Mouse (Mus musculus) heart, adult 2 months (tissue): Measurements from ENCODE around the gene Chchd3. TPM values are rescaled to one million over a fixed set of nuclear protein-coding genes. Genes with fewer than 3 reads are reported as not detected.

ENCODE experiments used
- DNase-seq, 2 experiments: peaks; one replicate each; pipeline ENCODE4 v3.0.0; 2021
- H3K27ac ChIP-seq: fragments of 200-600 bp; 2 replicates; pipeline ENCODE4 v1.8.1; 2022
- H3K27me3 ChIP-seq: fragments of 200-500 bp; 2 replicates; pipeline ENCODE4 v1.6.1; 2012; ENCODE audit warnings: mild to moderate bottlenecking, low read length, inconsistent platforms, mixed read lengths; ENCODE audit not compliant: control insufficient read depth, insufficient read depth
- H3K36me3 ChIP-seq: fragments of 200-500 bp; 2 replicates; pipeline ENCODE4 v1.6.1; 2012; ENCODE audit warnings: low read length, inconsistent platforms; ENCODE audit not compliant: control insufficient read depth, insufficient read depth
- H3K4me1 ChIP-seq: fragments of 200-500 bp; 2 replicates; pipeline ENCODE4 v1.6.1; 2011; ENCODE audit warnings: low read length; ENCODE audit not compliant: control insufficient read depth, insufficient read depth
- H3K4me3 ChIP-seq: fragments of 200-600 bp; 2 replicates; pipeline ENCODE4 v1.8.1; 2022
- H3K79me2 ChIP-seq: fragments of 200-500 bp; replicated peaks from 2 replicates; pipeline ENCODE4 v1.6.1; 2012; ENCODE audit warnings: mild to moderate bottlenecking, inconsistent platforms, low read length, moderate library complexity, mixed read lengths; ENCODE audit not compliant: control insufficient read depth, insufficient read depth
- H3K9ac ChIP-seq: fragments of 200-500 bp; 2 replicates; pipeline ENCODE4 v1.6.1; 2012; ENCODE audit warnings: low read depth, mild to moderate bottlenecking, control low read depth, inconsistent platforms, low read length, mixed read lengths
- CTCF ChIP-seq: fragments of 200-600 bp; IDR thresholded peaks from 2 replicates; pipeline ENCODE4 v1.8.1; 2022; ENCODE audit warnings: antibody characterized with exemption, mild to moderate bottlenecking, moderate library complexity
- EP300 ChIP-seq: fragments of 200-500 bp; IDR thresholded peaks from 2 replicates; pipeline ENCODE4 v1.6.1; 2011; ENCODE audit warnings: low read depth, low read length, control low read depth; ENCODE audit not compliant: insufficient read depth
- POLR2A ChIP-seq: fragments of 200-500 bp; IDR thresholded peaks from 2 replicates; pipeline ENCODE4 v1.6.1; 2011; ENCODE audit warnings: mild to moderate bottlenecking, low read depth, low read length, control low read depth; ENCODE audit not compliant: insufficient read depth
- WGBS: fragments of 180-500 bp; shearing (Covaris S2); methylation state at CpG from one replicate; pipeline ENCODE4 v1.1.7; 2018; 5-methylcytosine and 5-hydroxymethylcytosine counted together
- intact Hi-C: fragments of 180-260 bp; cut with DNase I; formaldehyde crosslinking; loops from one replicate; pipeline ENCODE4 v1.15.1; 2025
- polyA plus RNA-seq: library from polyadenylated mRNA; depleted of rRNA; stranded (reverse); fragments of >200 nt; gene quantifications from 2 replicates; pipeline ENCODE4 v1.2.3, GENCODE M21; 2012
- total RNA-seq, 2 experiments: library from RNA; stranded (reverse); gene quantifications; 2 replicates each; pipeline ENCODE4 v1.2.3; 2021

Gene Chchd3
- total and polyA plus RNA-seq, 3 experiments: 195 to 621 (median 490) TPM

- DNase-seq: no peak
- intact Hi-C loops: no loop called here
- no peak overlapping the region for H3K4me3 ChIP-seq
These were observed 27.5 kb downstream of the Chchd3 start for GRCm38 (mm10) chr6:33032543-33032942.

GRCm38 (mm10) chr6:33031631-33032030 lies 28.4 kb downstream of the Chchd3 start:
- Histone ChIP-seq H3K36me3 (peaks cover 16% of the 10 kb centered on the region), H3K4me3 (no peak overlapping the region), H3K27me3 (no peaks in the 10 kb centered on the region), H3K79me2 (no peaks in the 10 kb centered on the region; the same call in 1 of the 2 replicates), H3K4me1 (peaks cover 7% of the 10 kb centered on the region), H3K27ac (no peak overlapping the region), H3K9ac (no peak overlapping the region)
- DNase-seq: no peak
- no peak for TF ChIP-seq POLR2A
- no peak for TF ChIP-seq CTCF
- TF ChIP-seq EP300: no peak
- WGBS: 39% methylated on average over 2 of the region's 2 CpGs
- intact Hi-C loops: no loop called here

More at GRCm38 (mm10) chr6:33032543-33032942, 27.5 kb downstream of the Chchd3 start:
- TF ChIP-seq POLR2A (no peak), CTCF (no peak), EP300 (no peak)
- Histone ChIP-seq H3K9ac (no peak overlapping the region), H3K27ac (no peak overlapping the region), H3K27me3 (no peaks in the 10 kb centered on the region), H3K36me3 (peaks cover 17% of the 10 kb centered on the region), H3K4me1 (peaks cover 5% of the 10 kb centered on the region), H3K79me2 (no peaks in the 10 kb centered on the region; the same call in 1 of the 2 replicates)
- 96% methylated on average over 1 of the region's 1 CpGs for whole genome bisulfite sequencing

GRCm38 (mm10) chr6:33028296-33028695 lies 31.8 kb downstream of the Chchd3 start:
- whole genome bisulfite sequencing: 85% methylated on average over 6 of the region's 6 CpGs
- H3K27me3 ChIP-seq: no peaks in the 10 kb centered on the region
- H3K27ac ChIP-seq: no peak overlapping the region
- H3K4me1 ChIP-seq: peaks cover 7% of the 10 kb centered on the region
- H3K36me3 ChIP-seq: peaks cover 7% of the 10 kb centered on the region
- no peaks in the 10 kb centered on the region; the same call in 1 of the 2 replicates for H3K79me2 ChIP-seq
- intact Hi-C loops: no loop called here
- DNase-seq: no peak
- H3K9ac ChIP-seq: no peak overlapping the region
- TF ChIP-seq POLR2A (no peak), EP300 (no peak)
- no peak overlapping the region for H3K4me3 ChIP-seq

GRCm38 (mm10) chr6:33025041-33025440 lies 35.0 kb downstream of the Chchd3 start:
- 96% methylated on average over 2 of the region's 2 CpGs for WGBS
- H3K9ac ChIP-seq: no peak overlapping the region
- H3K79me2 ChIP-seq: no peaks in the 10 kb centered on the region; the same call in 1 of the 2 replicates

GRCm38 (mm10) chr6:33004607-33005006 lies 55.5 kb downstream of the Chchd3 start:
- Histone ChIP-seq H3K27ac (no peak overlapping the region), H3K4me3 (no peak overlapping the region), H3K79me2 (peaks cover 3% of the 10 kb centered on the region), H3K4me1 (peaks cover 4% of the 10 kb centered on the region), H3K27me3 (no peaks in the 10 kb centered on the region), H3K9ac (no peak overlapping the region), H3K36me3 (peaks cover 5% of the 10 kb centered on the region)
- intact Hi-C loops: loop anchor here (5.0 kb wide), 1 partner anchor 38 kb away; no protein-coding TSS in a partner anchor
- 53% methylated on average over 3 of the region's 3 CpGs for WGBS
- DNase-seq: no peak
- TF ChIP-seq POLR2A: no peak
- no peak for TF ChIP-seq CTCF

More at GRCm38 (mm10) chr6:33025041-33025440, 35.0 kb downstream of the Chchd3 start:
- peaks cover 7% of the 10 kb centered on the region for H3K36me3 ChIP-seq
- no peak overlapping the region for H3K4me3 ChIP-seq
- H3K27ac ChIP-seq: no peak overlapping the region
- H3K27me3 ChIP-seq: no peaks in the 10 kb centered on the region
- peaks cover 6% of the 10 kb centered on the region for H3K4me1 ChIP-seq
- no peak for DNase-seq
- no peak for TF ChIP-seq EP300
- TF ChIP-seq POLR2A: no peak
- intact Hi-C loops: no loop called here

- no peak for DNase-seq
- Histone ChIP-seq H3K4me1 (peaks cover 4% of the 10 kb centered on the region), H3K79me2 (peaks cover 3% of the 10 kb centered on the region), H3K9ac (no peak overlapping the region), H3K27me3 (no peaks in the 10 kb centered on the region), H3K4me3 (no peak overlapping the region), H3K27ac (no peak overlapping the region), H3K36me3 (peaks cover 4% of the 10 kb centered on the region)
- 92% methylated on average over 1 of the region's 1 CpGs for WGBS
- TF ChIP-seq POLR2A: no peak
- no peak for TF ChIP-seq CTCF
- no peak for TF ChIP-seq EP300
- intact Hi-C loops: no loop called here
These were observed 57.1 kb downstream of the Chchd3 start for GRCm38 (mm10) chr6:33002988-33003387.
